In genomic region chr7:89337711-89338349, GRCm38 (mm10) we compare ENCODE assay signal across 8 mouse cellular contexts.
DNase-seq lines count a peak whose midpoint lies in the region; ATAC-seq and TF ChIP-seq lines count a peak whose summit lies in the region.

No protein-coding gene starts in this region.

- peak overlapping the region; percentile 82 for H3K9ac ChIP-seq in hindbrain, embryonic 11.5 days (ENCODE audit: low read depth, low read length)
- H3K9ac ChIP-seq in midbrain, embryonic 13.5 days (replicated peaks): peak overlapping the region; percentile 95

- no peak; the same call in 1 of the 2 replicates for ATAC-seq in hindbrain, embryonic 11.5 days (ENCODE audit: low FRiP score)
- ATAC-seq in midbrain, embryonic 13.5 days: peak; percentile 49

- 11% methylated on average over 10 of the region's 10 CpGs for WGBS in kidney, adult 2 months
- WGBS in hindbrain, embryonic 11.5 days: 53% methylated on average over 10 of the region's 10 CpGs
- 49% methylated on average over 10 of the region's 10 CpGs for WGBS in midbrain, embryonic 13.5 days

- peaks cover 3% of the 10 kb centered on the region for H3K4me1 ChIP-seq in kidney, adult 2 months (ENCODE audit: control insufficient read depth, insufficient read depth, low read length)
- no peaks in the 10 kb centered on the region for H3K4me1 ChIP-seq in hindbrain, embryonic 11.5 days (replicated peaks; ENCODE audit: control insufficient read depth, insufficient read depth, low read length)
- peaks cover 34% of the 10 kb centered on the region for H3K4me1 ChIP-seq in midbrain, embryonic 13.5 days (replicated peaks)

- peak overlapping the region; percentile 85 for H3K4me3 ChIP-seq in kidney, adult 2 months (ENCODE audit: insufficient read depth, low read depth, low read length)
- H3K4me3 ChIP-seq in hindbrain, embryonic 11.5 days (ENCODE audit: low read depth, low read length): peak overlapping the region; percentile 77
- H3K4me3 ChIP-seq in midbrain, embryonic 13.5 days (replicated peaks): peak overlapping the region; percentile 90

- H3K27me3 ChIP-seq in kidney, adult 2 months (replicated peaks; ENCODE audit: control insufficient read depth, insufficient read depth, low read length): no peaks in the 10 kb centered on the region
- H3K27me3 ChIP-seq in hindbrain, embryonic 11.5 days (ENCODE audit: control insufficient read depth, insufficient read depth, low read length): no peaks in the 10 kb centered on the region
- H3K27me3 ChIP-seq in midbrain, embryonic 13.5 days: no peaks in the 10 kb centered on the region

- DNase-seq in kidney, adult 2 months: no peak
- no peak for DNase-seq in kidney, adult 8-10 months
- peak; percentile 24 for DNase-seq in adipocyte (ENCODE audit: low spot score)
- DNase-seq in hindbrain, embryonic 11.5 days (ENCODE audit: low spot score): no peak
- no peak for DNase-seq in cerebellum, adult 11 months
- no peak for DNase-seq in urinary bladder, adult 2 months (ENCODE audit: low spot score)
- no peak for DNase-seq in urinary bladder, postnatal 14 days (ENCODE audit: low spot score)

- H3K36me3 ChIP-seq in kidney, adult 2 months (ENCODE audit: control insufficient read depth, insufficient read depth, low read length): no peaks in the 10 kb centered on the region; the same call in 1 of the 2 replicates
- no peaks in the 10 kb centered on the region for H3K36me3 ChIP-seq in hindbrain, embryonic 11.5 days (ENCODE audit: control insufficient read depth, insufficient read depth, low read length)
- H3K36me3 ChIP-seq in midbrain, embryonic 13.5 days: no peaks in the 10 kb centered on the region

- H3K27ac ChIP-seq in kidney, adult 2 months (ENCODE audit: insufficient read depth, low read depth, low read length): peak overlapping the region; percentile 86
- H3K27ac ChIP-seq in hindbrain, embryonic 11.5 days (ENCODE audit: low read depth, low read length): no peak overlapping the region
- H3K27ac ChIP-seq in midbrain, embryonic 13.5 days: peak overlapping the region; percentile 84

- H3K9me3 ChIP-seq in hindbrain, embryonic 11.5 days (ENCODE audit: control insufficient read depth, low read length): no peaks in the 10 kb centered on the region
- no peaks in the 10 kb centered on the region for H3K9me3 ChIP-seq in midbrain, embryonic 13.5 days

- no peak for TF ChIP-seq CTCF in kidney, adult 2 months (conservative IDR thresholded peaks at IDR 0.05; ENCODE audit: insufficient read depth, insufficient read length, low read depth, low read length)

- no peak for TF ChIP-seq POLR2A in kidney, adult 2 months (IDR thresholded peaks at IDR 0.05; ENCODE audit: low read depth, low read length)

- H3K4me2 ChIP-seq in hindbrain, embryonic 11.5 days (replicated peaks; ENCODE audit: low read depth, low read length): peak overlapping the region; percentile 87
- peak overlapping the region; percentile 93 for H3K4me2 ChIP-seq in midbrain, embryonic 13.5 days (replicated peaks)
